Mouse (Mus musculus): ENCODE measurements around the gene Gpr6.

DNA sequence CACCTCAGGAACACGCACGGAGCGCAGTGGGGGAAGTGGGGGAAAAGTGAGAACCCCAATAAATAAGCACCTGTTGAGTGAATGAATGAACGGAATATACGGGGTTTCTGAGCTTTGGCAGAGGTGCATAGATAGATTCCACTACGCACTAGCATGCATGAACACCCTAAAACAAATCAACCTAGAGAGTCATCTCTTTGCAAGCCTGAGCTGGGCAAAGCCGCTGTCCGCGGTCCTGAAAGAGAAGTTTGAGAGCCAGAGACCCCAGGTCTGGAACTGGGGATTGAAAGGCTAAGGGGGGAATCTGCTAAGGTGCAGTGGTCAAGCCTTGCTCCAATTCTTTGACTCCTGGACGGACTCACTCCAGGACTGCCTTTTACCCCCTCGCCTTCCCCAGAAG lies 389 bp downstream of the Gpr6 start:
- TF ChIP-seq CTCF (IDR thresholded peaks at IDR 0.05; ENCODE audit: extremely low read depth, insufficient read depth, insufficient read length, insufficient replicate concordance) (no peak), POLR2A (IDR thresholded peaks at IDR 0.05; ENCODE audit: low read depth, low read length) (no peak)
